Mouse (Mus musculus): Measurements from ENCODE around the gene Olfr479. TPM values are rescaled to one million over a fixed set of nuclear protein-coding genes. Genes with fewer than 3 reads are reported as not detected.
"Not testable (repeated sequence)": the region's sequence is repeated elsewhere in the genome, so short reads cannot be mapped to it uniquely, and the experiment has no call there.

Olfr479 gene
- polyA plus RNA-seq (2012; rRNA removed), result not detected in 2 replicates

DNA sequence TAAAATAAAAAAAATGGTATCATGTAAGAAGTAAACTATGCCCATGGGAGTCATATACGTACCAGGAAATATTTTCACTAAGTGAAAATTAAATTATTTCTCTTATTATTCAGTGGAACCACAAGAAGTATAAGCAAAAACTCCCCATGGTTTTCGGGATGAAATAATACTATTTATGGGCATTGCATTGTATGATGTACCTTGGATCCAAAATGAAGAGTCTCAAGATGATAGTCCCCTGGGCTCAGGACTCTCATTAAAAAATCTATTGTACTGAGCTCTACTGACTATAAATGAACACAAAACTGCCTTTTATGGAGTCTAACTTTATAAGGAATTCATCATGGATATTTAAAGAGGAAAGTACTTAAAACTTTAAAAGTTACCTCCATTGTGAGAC, at the start of gene Olfr479:
Gene Olfr479 (plus strand): TSS at position 301 of the 400 bp plus-strand sequence.
- TF ChIP-seq POLR2A (IDR thresholded peaks at IDR 0.05; ENCODE audit: low read depth, low read length), result no peak
- TF ChIP-seq CTCF (conservative IDR thresholded peaks at IDR 0.05; ENCODE audit: insufficient read depth, insufficient read length, low read depth, low read length), result no peak
- H3K27ac ChIP-seq (ENCODE audit: insufficient read depth, low read depth, low read length), result no peak within 1 kb of the TSS
- WGBS, result 89% methylated on average over 2 of the region's 2 CpGs
- H3K4me3 ChIP-seq (ENCODE audit: insufficient read depth, low read depth, low read length), result no peak within 1 kb of the TSS
- no peaks in the 10 kb centered on the region for H3K4me1 ChIP-seq (ENCODE audit: control insufficient read depth, insufficient read depth, low read length)
- H3K27me3 ChIP-seq (replicated peaks; ENCODE audit: control insufficient read depth, insufficient read depth, low read length), result no peaks in the 10 kb centered on the region
- H3K36me3 ChIP-seq (ENCODE audit: control insufficient read depth, insufficient read depth, low read length), result no peaks in the 10 kb centered on the region
- DNase-seq, result no peak

DNA sequence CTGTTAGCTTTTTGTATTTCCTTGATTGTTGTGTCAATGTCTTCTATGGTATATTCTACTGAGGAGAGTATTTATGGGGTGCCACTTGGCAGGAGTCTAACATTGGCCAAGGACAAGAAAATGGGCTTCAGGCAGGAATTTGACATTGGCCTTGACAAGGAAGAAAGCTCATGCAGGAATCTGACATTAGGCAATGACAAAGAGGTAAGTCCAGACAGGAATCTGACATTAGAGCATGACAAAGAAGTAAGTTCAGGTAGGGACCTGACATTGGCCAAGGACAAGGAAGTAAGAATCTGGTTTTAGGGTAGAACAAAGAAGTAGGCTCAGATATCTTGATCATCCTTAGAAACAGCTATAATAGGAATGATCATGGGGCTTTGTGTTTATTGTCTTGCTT, 36.2 kb upstream of the Olfr479 start:
- H3K27me3 ChIP-seq (replicated peaks; ENCODE audit: control insufficient read depth, insufficient read depth, low read length); H3K27ac ChIP-seq (ENCODE audit: insufficient read depth, low read depth, low read length); DNase-seq; H3K4me3 ChIP-seq (ENCODE audit: insufficient read depth, low read depth, low read length); H3K4me1 ChIP-seq (ENCODE audit: control insufficient read depth, insufficient read depth, low read length); H3K36me3 ChIP-seq (ENCODE audit: control insufficient read depth, insufficient read depth, low read length): not testable (repeated sequence)

GRCm38 (mm10) chr7:108033889-108034288, 16.6 kb upstream of the Olfr479 start, which contains the start of gene Olfr478:
Gene Olfr478, minus strand, starts transcription at chr7:108033989.
- no peak for DNase-seq
- H3K27ac ChIP-seq (ENCODE audit: insufficient read depth, low read depth, low read length), result no peak within 1 kb of the TSS
- 70% methylated on average over 3 of the region's 3 CpGs for WGBS
- no peaks in the 10 kb centered on the region for H3K27me3 ChIP-seq (replicated peaks; ENCODE audit: control insufficient read depth, insufficient read depth, low read length)
- TF ChIP-seq POLR2A (IDR thresholded peaks at IDR 0.05; ENCODE audit: low read depth, low read length) (no peak), CTCF (conservative IDR thresholded peaks at IDR 0.05; ENCODE audit: insufficient read depth, insufficient read length, low read depth, low read length) (no peak)
- H3K4me1 ChIP-seq (ENCODE audit: control insufficient read depth, insufficient read depth, low read length), result no peaks in the 10 kb centered on the region
- no peak within 1 kb of the TSS for H3K4me3 ChIP-seq (ENCODE audit: insufficient read depth, low read depth, low read length)
- no peaks in the 10 kb centered on the region for H3K36me3 ChIP-seq (ENCODE audit: control insufficient read depth, insufficient read depth, low read length)

DNA sequence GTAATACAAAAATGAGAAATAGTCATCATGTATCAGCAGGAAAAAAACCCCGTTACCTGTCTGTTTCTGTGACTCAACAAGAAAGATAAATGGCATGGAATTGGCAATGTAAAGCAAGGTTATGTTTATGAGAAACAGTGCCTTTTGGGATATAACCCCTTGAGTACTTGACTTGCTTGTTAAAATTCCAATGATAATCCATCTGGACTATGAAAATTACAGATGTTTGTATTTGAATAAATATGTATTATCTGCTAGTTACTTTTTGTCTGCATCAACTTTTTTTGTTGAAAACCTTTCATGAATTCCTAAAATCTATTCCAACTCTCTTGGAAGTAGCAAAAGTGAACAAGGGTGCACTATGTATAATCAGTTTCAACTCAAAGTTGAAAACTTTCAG, 16.8 kb downstream of the Olfr479 start, which contains the start of gene Olfr480:
Gene Olfr480 (minus strand): TSS at position 101 of the 400 bp plus-strand sequence.
- no peaks in the 10 kb centered on the region for H3K36me3 ChIP-seq (ENCODE audit: control insufficient read depth, insufficient read depth, low read length)
- WGBS, result 78% methylated on average over 1 of the region's 1 CpGs
- TF ChIP-seq CTCF (conservative IDR thresholded peaks at IDR 0.05; ENCODE audit: insufficient read depth, insufficient read length, low read depth, low read length), result no peak
- no peak for TF ChIP-seq POLR2A (IDR thresholded peaks at IDR 0.05; ENCODE audit: low read depth, low read length)
- no peak for DNase-seq
- no peak within 1 kb of the TSS for H3K4me3 ChIP-seq (ENCODE audit: insufficient read depth, low read depth, low read length)
- H3K4me1 ChIP-seq (ENCODE audit: control insufficient read depth, insufficient read depth, low read length), result no peaks in the 10 kb centered on the region
- no peak within 1 kb of the TSS for H3K27ac ChIP-seq (ENCODE audit: insufficient read depth, low read depth, low read length)
- no peaks in the 10 kb centered on the region for H3K27me3 ChIP-seq (replicated peaks; ENCODE audit: control insufficient read depth, insufficient read depth, low read length)

- no peak for TF ChIP-seq CTCF (conservative IDR thresholded peaks at IDR 0.05; ENCODE audit: insufficient read depth, insufficient read length, low read depth, low read length)
- TF ChIP-seq POLR2A (IDR thresholded peaks at IDR 0.05; ENCODE audit: low read depth, low read length), result no peak
- Histone ChIP-seq H3K27ac (ENCODE audit: insufficient read depth, low read depth, low read length) (no peak within 1 kb of the TSS), H3K4me1 (ENCODE audit: control insufficient read depth, insufficient read depth, low read length) (no peaks in the 10 kb centered on the region), H3K4me3 (ENCODE audit: insufficient read depth, low read depth, low read length) (no peak within 1 kb of the TSS), H3K27me3 (replicated peaks; ENCODE audit: control insufficient read depth, insufficient read depth, low read length) (no peaks in the 10 kb centered on the region), H3K36me3 (ENCODE audit: control insufficient read depth, insufficient read depth, low read length) (no peaks in the 10 kb centered on the region)
- no peak for DNase-seq
Measured at GRCm38 (mm10) chr7:108079555-108079954, 29.1 kb downstream of the Olfr479 start, which contains the start of gene Olfr481. Gene Olfr481, plus strand, starts transcription at chr7:108079855.

GRCm38 (mm10) chr7:108097486-108097885, 47.0 kb downstream of the Olfr479 start, which contains the start of gene Olfr482:
Gene Olfr482, minus strand, starts transcription at chr7:108097586.
- no peak for DNase-seq
- 65% methylated on average over 1 of the region's 1 CpGs for WGBS
- H3K36me3 ChIP-seq (ENCODE audit: control insufficient read depth, insufficient read depth, low read length), result no peaks in the 10 kb centered on the region
- H3K4me3 ChIP-seq (ENCODE audit: insufficient read depth, low read depth, low read length), result no peak within 1 kb of the TSS
- H3K27ac ChIP-seq (ENCODE audit: insufficient read depth, low read depth, low read length), result no peak within 1 kb of the TSS
- no peak for TF ChIP-seq POLR2A (IDR thresholded peaks at IDR 0.05; ENCODE audit: low read depth, low read length)
- TF ChIP-seq CTCF (conservative IDR thresholded peaks at IDR 0.05; ENCODE audit: insufficient read depth, insufficient read length, low read depth, low read length), result no peak
- H3K4me1 ChIP-seq (ENCODE audit: control insufficient read depth, insufficient read depth, low read length), result no peaks in the 10 kb centered on the region
- H3K27me3 ChIP-seq (replicated peaks; ENCODE audit: control insufficient read depth, insufficient read depth, low read length), result no peaks in the 10 kb centered on the region

DNA sequence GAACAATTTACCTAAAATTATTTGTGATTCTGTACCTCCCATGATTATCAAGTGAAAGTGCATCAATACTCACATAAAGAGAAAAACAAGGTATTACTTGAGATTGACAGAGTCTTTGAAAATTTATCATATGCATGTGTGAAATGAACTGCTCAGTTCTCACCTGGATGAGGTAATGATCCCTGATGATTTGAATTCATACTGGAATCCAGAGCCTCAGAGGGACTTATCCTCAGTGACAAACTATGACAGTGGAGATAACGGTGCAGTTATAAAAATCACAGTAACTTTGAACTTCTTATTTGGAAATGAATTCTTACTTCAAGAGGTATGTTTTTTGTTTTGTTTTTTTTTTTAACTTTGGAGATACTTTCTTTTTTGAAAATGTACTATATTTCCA, 50.1 kb downstream of the Olfr479 start, which contains the start of gene Olfr483:
Gene Olfr483 (plus strand): TSS at position 301 of the 400 bp plus-strand sequence.
- 86% methylated on average over 1 of the region's 1 CpGs for WGBS
- Histone ChIP-seq H3K4me1 (ENCODE audit: control insufficient read depth, insufficient read depth, low read length) (no peaks in the 10 kb centered on the region), H3K4me3 (ENCODE audit: insufficient read depth, low read depth, low read length) (no peak within 1 kb of the TSS), H3K27ac (ENCODE audit: insufficient read depth, low read depth, low read length) (no peak within 1 kb of the TSS), H3K27me3 (replicated peaks; ENCODE audit: control insufficient read depth, insufficient read depth, low read length) (no peaks in the 10 kb centered on the region), H3K36me3 (ENCODE audit: control insufficient read depth, insufficient read depth, low read length) (no peaks in the 10 kb centered on the region)
- TF ChIP-seq CTCF (conservative IDR thresholded peaks at IDR 0.05; ENCODE audit: insufficient read depth, insufficient read length, low read depth, low read length) (no peak), POLR2A (IDR thresholded peaks at IDR 0.05; ENCODE audit: low read depth, low read length) (no peak)
- no peak for DNase-seq

Other genes with a start within 250 kb of the Olfr479 start
- gene Ovch2, start 249.5 kb upstream of the Olfr479 start, polyA plus RNA-seq (2012; rRNA removed), result not detected in 2 replicates
- gene Olfr467, start 238.4 kb upstream of the Olfr479 start, polyA plus RNA-seq (2012; rRNA removed), result not detected in 2 replicates
- not detected in 2 replicates for gene Olfr469, start 225.2 kb upstream of the Olfr479 start, polyA plus RNA-seq (2012; rRNA removed)
- not detected in 2 replicates for gene Olfr470, start 203.2 kb upstream of the Olfr479 start, polyA plus RNA-seq (2012; rRNA removed)
- gene Olfr472, start 152.8 kb upstream of the Olfr479 start, polyA plus RNA-seq (2012; rRNA removed), result not detected in 2 replicates
- gene Olfr473, start 120.2 kb upstream of the Olfr479 start, polyA plus RNA-seq (2012; rRNA removed), result not detected in 2 replicates
- not detected in 2 replicates for gene Olfr474, start 96.0 kb upstream of the Olfr479 start, polyA plus RNA-seq (2012; rRNA removed)
- not detected in 2 replicates for gene Olfr476, start 85.9 kb upstream of the Olfr479 start, polyA plus RNA-seq (2012; rRNA removed)
- gene Olfr477, start 64.0 kb upstream of the Olfr479 start, polyA plus RNA-seq (2012; rRNA removed), result not detected in 2 replicates
- not detected in 2 replicates for gene Olfr478, start 16.7 kb upstream of the Olfr479 start, polyA plus RNA-seq (2012; rRNA removed)
- not detected in 2 replicates for gene Olfr480, start 16.7 kb downstream of the Olfr479 start, polyA plus RNA-seq (2012; rRNA removed)
- gene Olfr481, start 29.2 kb downstream of the Olfr479 start, polyA plus RNA-seq (2012; rRNA removed), result not detected in 2 replicates
- 0.03 TPM in 1 of 2 replicates, not detected in the other for gene Olfr482, start 46.9 kb downstream of the Olfr479 start, polyA plus RNA-seq (2012; rRNA removed)
- not detected in 2 replicates for gene Olfr483, start 50.2 kb downstream of the Olfr479 start, polyA plus RNA-seq (2012; rRNA removed)
- not detected in 2 replicates for gene Olfr484, start 76.8 kb downstream of the Olfr479 start, polyA plus RNA-seq (2012; rRNA removed)
- not detected in 2 replicates for gene Olfr485, start 109.2 kb downstream of the Olfr479 start, polyA plus RNA-seq (2012; rRNA removed)
- not detected in 2 replicates for gene Olfr486, start 122.0 kb downstream of the Olfr479 start, polyA plus RNA-seq (2012; rRNA removed)
- gene Olfr487, start 163.9 kb downstream of the Olfr479 start, polyA plus RNA-seq (2012; rRNA removed), result not detected in 2 replicates
- not detected in 2 replicates for gene Olfr488, start 207.7 kb downstream of the Olfr479 start, polyA plus RNA-seq (2012; rRNA removed)
- not detected in 2 replicates for gene Olfr490, start 238.2 kb downstream of the Olfr479 start, polyA plus RNA-seq (2012; rRNA removed)

Data from kidney, adult 2 months (tissue).